Mouse (Mus musculus) C2C12 (cell line): ENCODE results near the gene Rasgef1b. TPM values are rescaled to one million over a fixed set of nuclear protein-coding genes. Genes with fewer than 3 reads are reported as not detected.

ENCODE experiments used
- H3K27me3 ChIP-seq: one replicate; pipeline ENCODE4 v1.6.1; 2011; ENCODE audit not compliant: control insufficient read depth, insufficient read depth, insufficient read length
- H3K36me3 ChIP-seq: one replicate; pipeline ENCODE4 v1.6.1; 2011; ENCODE audit not compliant: control insufficient read depth, insufficient read depth
- H3K4me3 ChIP-seq: one replicate; pipeline ENCODE4 v1.5.1; 2011; ENCODE audit warnings: mild to moderate bottlenecking, control low read depth; ENCODE audit not compliant: poor library complexity, insufficient read depth, severe bottlenecking
- H3K79me2 ChIP-seq: one replicate; pipeline ENCODE4 v1.6.1; 2011; ENCODE audit not compliant: control insufficient read depth, insufficient read depth
- H3K79me3 ChIP-seq: one replicate; pipeline ENCODE4 v1.6.1; 2011; ENCODE audit warnings: low read depth, control low read depth
- H3ac ChIP-seq: one replicate; pipeline ENCODE3; 2011; ENCODE audit warnings: low read depth; ENCODE audit not compliant: control insufficient read depth, insufficient read length
- CEBPB ChIP-seq: IDR thresholded peaks from one replicate; pipeline ENCODE4 v1.6.1; 2011; ENCODE audit warnings: low read depth, mild to moderate bottlenecking, control low read depth, moderate library complexity
- CTCF ChIP-seq: IDR thresholded peaks from one replicate; pipeline ENCODE4 v1.5.1; 2011; ENCODE audit not compliant: control insufficient read depth, insufficient read depth, insufficient read length
- FOSL1 ChIP-seq: IDR thresholded peaks from one replicate; pipeline ENCODE4 v1.8.0; 2011; ENCODE audit warnings: mild to moderate bottlenecking, low read length; ENCODE audit not compliant: poor library complexity, insufficient read depth, severe bottlenecking
- MAX ChIP-seq: IDR thresholded peaks from one replicate; pipeline ENCODE4 v1.6.1; 2011; ENCODE audit warnings: mild to moderate bottlenecking, control low read depth
- MYOD1 ChIP-seq: IDR thresholded peaks from one replicate; pipeline ENCODE4 v1.6.1; 2011; ENCODE audit warnings: low read depth; ENCODE audit not compliant: control insufficient read depth, insufficient read length
- MYOG ChIP-seq: IDR thresholded peaks from one replicate; pipeline ENCODE4 v1.6.1; 2011; ENCODE audit not compliant: control insufficient read depth, insufficient read length; ENCODE audit errors: extremely low read depth
- USF1 ChIP-seq: IDR thresholded peaks from one replicate; pipeline ENCODE4 v1.6.1; 2011; ENCODE audit warnings: low read depth, mild to moderate bottlenecking, control low read depth, moderate library complexity
- polyA plus RNA-seq: library from polyadenylated mRNA; unstranded; fragments of >200 nt; fragmentation: generic; extraction: Trizol; gene quantifications from one replicate; pipeline ENCODE4 v1.2.1, GENCODE M21; 2012; ENCODE audit warnings: missing spikeins

Gene Rasgef1b
- polyA plus RNA-seq, 1 experiment = 0.05 TPM

GRCm38 (mm10) chr5:99632649-99633310 is 96.1 kb downstream of the Rasgef1b start:
- Histone ChIP-seq H3K36me3 (no peaks in the 10 kb centered on the region), H3ac (no peak overlapping the region), H3K4me3 (no peak overlapping the region), H3K27me3 (no peaks in the 10 kb centered on the region), H3K79me3 (no peaks in the 10 kb centered on the region), H3K79me2 (no peaks in the 10 kb centered on the region)
- TF ChIP-seq CEBPB = no peak

GRCm38 (mm10) chr5:99630087-99630486 is 98.8 kb downstream of the Rasgef1b start:
- Histone ChIP-seq H3ac (no peak overlapping the region), H3K27me3 (no peaks in the 10 kb centered on the region), H3K4me3 (no peak overlapping the region), H3K79me3 (no peaks in the 10 kb centered on the region), H3K79me2 (no peaks in the 10 kb centered on the region), H3K36me3 (no peaks in the 10 kb centered on the region)
- TF ChIP-seq CEBPB (no peak), MAX (no peak)

GRCm38 (mm10) chr5:99625603-99626002 is 103.3 kb downstream of the Rasgef1b start:
- Histone ChIP-seq H3K79me2 (no peaks in the 10 kb centered on the region), H3K4me3 (no peak overlapping the region), H3K27me3 (no peaks in the 10 kb centered on the region), H3ac (no peak overlapping the region), H3K36me3 (no peaks in the 10 kb centered on the region), H3K79me3 (no peaks in the 10 kb centered on the region)
- TF ChIP-seq CTCF (no peak), USF1 (no peak), CEBPB (no peak), MYOD1 (no peak), MAX (no peak), MYOG (no peak), FOSL1 (no peak)

- Histone ChIP-seq H3K4me3 (no peak overlapping the region), H3ac (no peak overlapping the region), H3K79me2 (no peaks in the 10 kb centered on the region), H3K79me3 (no peaks in the 10 kb centered on the region), H3K27me3 (no peaks in the 10 kb centered on the region), H3K36me3 (no peaks in the 10 kb centered on the region)
- no peak for TF ChIP-seq CEBPB
- TF ChIP-seq MAX = no peak
- TF ChIP-seq CTCF = no peak
- no peak for TF ChIP-seq MYOD1
- TF ChIP-seq FOSL1 = no peak
- TF ChIP-seq USF1 = no peak
- TF ChIP-seq MYOG = no peak
These were observed 108.1 kb downstream of the Rasgef1b start for GRCm38 (mm10) chr5:99620771-99621170.

- no peaks in the 10 kb centered on the region for H3K79me3 ChIP-seq
- peaks cover 6% of the 10 kb centered on the region for H3K27me3 ChIP-seq
- TF ChIP-seq MAX = no peak
- no peak for TF ChIP-seq CEBPB
- TF ChIP-seq MYOD1 = no peak
- no peak for TF ChIP-seq USF1
- no peak for TF ChIP-seq FOSL1
- no peak for TF ChIP-seq MYOG
- TF ChIP-seq CTCF = no peak
- H3K36me3 ChIP-seq = no peaks in the 10 kb centered on the region
- no peaks in the 10 kb centered on the region for H3K79me2 ChIP-seq
- H3ac ChIP-seq = no peak overlapping the region
- no peak overlapping the region for H3K4me3 ChIP-seq
These were observed 111.5 kb downstream of the Rasgef1b start for GRCm38 (mm10) chr5:99617271-99617800.

GRCm38 (mm10) chr5:99613321-99614118 is 115.3 kb downstream of the Rasgef1b start:
- no peaks in the 10 kb centered on the region for H3K79me3 ChIP-seq
- no peak overlapping the region for H3ac ChIP-seq
- no peak overlapping the region for H3K4me3 ChIP-seq
- H3K36me3 ChIP-seq = no peaks in the 10 kb centered on the region
- H3K27me3 ChIP-seq = peaks cover 6% of the 10 kb centered on the region
- TF ChIP-seq MYOG (no peak), MAX (no peak), CTCF (no peak), MYOD1 (no peak), CEBPB (no peak), FOSL1 (no peak), USF1 (no peak)
- H3K79me2 ChIP-seq = no peaks in the 10 kb centered on the region
